Comparison of ENCODE assay signal across 29 mouse cellular contexts in genomic region chr10:67839156-67839555, GRCm38 (mm10).
A peak's percentile ranks its signal among the peaks of the same experiment; 100 is the strongest.
DNase-seq lines count a peak whose midpoint lies in the region; ATAC-seq lines count a peak whose summit lies in the region.
"Had no signal": no experiment of that assay in that cellular context is flagged by ENCODE, and none has a peak within 500 bp of the region (broad histone marks: within the 10 kb centered on the region; RNA-seq: fewer than 3 reads in every experiment).

No protein-coding gene starts in this region.

- H3K9me3 ChIP-seq in embryonic facial prominence, embryonic 15.5 days (replicated peaks): no peaks in the 10 kb centered on the region
- H3K9me3 ChIP-seq: heart, embryonic 13.5 days; limb, embryonic 10.5 days; limb, embryonic 15.5 days; liver, embryonic 13.5 days; midbrain, embryonic 10.5 days; midbrain, embryonic 15.5 days; neural tube, embryonic 15.5 days had no signal

- DNase-seq in gastrocnemius, adult 18-20 months (ENCODE audit: low spot score): peak; percentile 55
- DNase-seq in gastrocnemius, postnatal 10 days: no peak
- DNase-seq in heart, postnatal 10 days: peak; percentile 19 to 31
- no peak for DNase-seq in heart, postnatal 36 days
- no peak for DNase-seq in adrenal gland, adult (ENCODE audit: inconsistent age in 2 of 2, low spot score in 1 of 2)
- DNase-seq: adrenal gland, adult 2 months; adrenal gland, postnatal 36 days; cerebellum, adult 18-20 months; cerebellum, postnatal 10 days; kidney, adult 9 months; kidney, postnatal 10 days; layer of hippocampus, postnatal 36 days; liver, embryonic 13.5 days; lung, embryonic 14.5 days; lung, postnatal 14 days; retina, postnatal 1 day; right cerebral cortex, postnatal 14 days; thymus, postnatal 14 days had no signal

- no peaks in the 10 kb centered on the region for H3K36me3 ChIP-seq in embryonic facial prominence, embryonic 15.5 days
- H3K36me3 ChIP-seq: heart, embryonic 13.5 days; limb, embryonic 10.5 days; limb, embryonic 15.5 days; liver, embryonic 13.5 days; midbrain, embryonic 10.5 days; midbrain, embryonic 15.5 days; neural tube, embryonic 15.5 days had no signal

- 71% methylated on average over 3 of the region's 3 CpGs for WGBS in embryonic facial prominence, embryonic 15.5 days

- H3K27me3 ChIP-seq in embryonic facial prominence, embryonic 15.5 days: no peaks in the 10 kb centered on the region
- H3K27me3 ChIP-seq: heart, embryonic 13.5 days; limb, embryonic 15.5 days; liver, embryonic 13.5 days; midbrain, embryonic 15.5 days; neural tube, embryonic 15.5 days had no signal

- H3K4me2 ChIP-seq in embryonic facial prominence, embryonic 15.5 days (replicated peaks): no peak overlapping the region
- H3K4me2 ChIP-seq: heart, embryonic 13.5 days; hindbrain, embryonic 14.5 days; limb, embryonic 15.5 days; liver, embryonic 13.5 days; lung, embryonic 14.5 days; midbrain, embryonic 15.5 days; neural tube, embryonic 15.5 days had no signal

- ATAC-seq in embryonic facial prominence, embryonic 15.5 days (ENCODE audit: insufficient number of reproducible peaks, low FRiP score, low TSS enrichment, low read depth): 0 out of 2 replicates have a peak, but pooled peaks have one; percentile 7
- no peak for ATAC-seq in megakaryocyte-erythroid progenitor cell, adult 5-6 weeks (replicated peaks; ENCODE audit: low FRiP score, low TSS enrichment, poor library complexity, severe bottlenecking)
- ATAC-seq: forebrain, embryonic 14.5 days; intestine, postnatal 0 days; midbrain, embryonic 15.5 days had no signal

- H3K4me3 ChIP-seq in embryonic facial prominence, embryonic 15.5 days (replicated peaks): no peak overlapping the region
- H3K4me3 ChIP-seq: heart, embryonic 13.5 days; limb, embryonic 10.5 days; limb, embryonic 15.5 days; liver, embryonic 13.5 days; midbrain, embryonic 10.5 days; midbrain, embryonic 15.5 days; neural tube, embryonic 15.5 days had no signal

- intact Hi-C loops in heart, postnatal 10 days (cut with DNase I): no loop called here
- intact Hi-C loops in heart, postnatal 36 days (cut with DNase I): no loop called here

- H3K27ac ChIP-seq in embryonic facial prominence, embryonic 15.5 days (replicated peaks): no peak overlapping the region
- H3K27ac ChIP-seq: heart, embryonic 13.5 days; hindbrain, embryonic 14.5 days; limb, embryonic 10.5 days; limb, embryonic 15.5 days; liver, embryonic 13.5 days; midbrain, embryonic 10.5 days; midbrain, embryonic 15.5 days; neural tube, embryonic 15.5 days had no signal

- no peak overlapping the region for H3K9ac ChIP-seq in embryonic facial prominence, embryonic 15.5 days
- H3K9ac ChIP-seq: heart, embryonic 13.5 days; hindbrain, embryonic 14.5 days; limb, embryonic 15.5 days; liver, embryonic 13.5 days; lung, embryonic 14.5 days; midbrain, embryonic 15.5 days; neural tube, embryonic 15.5 days had no signal

- H3K4me1 ChIP-seq in embryonic facial prominence, embryonic 15.5 days: 0 out of 2 replicates have a peak, but pooled peaks cover 10% of the 10 kb centered on the region
- H3K4me1 ChIP-seq: heart, embryonic 13.5 days; limb, embryonic 10.5 days; limb, embryonic 15.5 days; liver, embryonic 13.5 days; midbrain, embryonic 10.5 days; midbrain, embryonic 15.5 days; neural tube, embryonic 15.5 days had no signal

Comparison
In these comparisons a context has a peak if more than half of its experiments do, and no peak if none do; other contexts are left out.
1. DNase-seq: peak in gastrocnemius, adult 18-20 months (single experiment) and heart, postnatal 10 days (2 of 2); none in gastrocnemius, postnatal 10 days (single experiment), heart, postnatal 36 days (0 of 2) and adrenal gland, adult (0 of 2).